Mouse (Mus musculus): Measurements from ENCODE around the gene Apba1.

DNA sequence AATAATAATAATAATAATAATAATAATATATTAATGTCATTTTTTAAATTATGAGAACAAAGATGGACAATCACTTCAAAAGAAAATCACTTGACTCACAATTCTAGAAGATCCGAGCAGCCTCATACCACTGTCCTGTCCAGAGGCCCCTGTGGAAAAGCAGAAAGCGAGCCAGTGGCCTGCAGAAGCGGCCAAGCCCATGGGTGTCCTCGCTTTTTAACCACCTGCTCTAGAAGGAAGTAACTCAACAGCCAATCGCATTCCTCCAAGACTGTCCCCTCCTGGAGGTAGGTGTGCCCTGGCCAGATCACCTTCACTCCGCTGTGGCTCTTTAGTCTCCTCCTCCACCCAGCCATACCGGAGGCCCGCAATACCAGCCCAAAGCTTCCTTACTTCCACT, 196.8 kb downstream of the Apba1 start:
- TF ChIP-seq CTCF (IDR thresholded peaks at IDR 0.05; ENCODE audit: low read depth) (no peak), EP300 (IDR thresholded peaks at IDR 0.05; ENCODE audit: low read depth) (no peak)

All from liver, embryonic 14.5 days (tissue).